Mouse (Mus musculus) cerebellum, adult 2 months (tissue): ENCODE measurements around the gene Gbf1.

ENCODE experiments used
- CTCF ChIP-seq: fragments of 200-500 bp; IDR thresholded peaks from 2 replicates; pipeline ENCODE4 v1.5.1; 2011; ENCODE audit warnings: low read depth, mild to moderate bottlenecking, control low read depth, low read length, moderate library complexity, borderline replicate concordance; ENCODE audit not compliant: insufficient read depth
- POLR2A ChIP-seq: fragments of 200-500 bp; IDR thresholded peaks from 2 replicates; pipeline ENCODE4 v1.6.1; 2011; ENCODE audit warnings: low read length, control low read depth, borderline replicate concordance; ENCODE audit not compliant: insufficient read depth

DNA sequence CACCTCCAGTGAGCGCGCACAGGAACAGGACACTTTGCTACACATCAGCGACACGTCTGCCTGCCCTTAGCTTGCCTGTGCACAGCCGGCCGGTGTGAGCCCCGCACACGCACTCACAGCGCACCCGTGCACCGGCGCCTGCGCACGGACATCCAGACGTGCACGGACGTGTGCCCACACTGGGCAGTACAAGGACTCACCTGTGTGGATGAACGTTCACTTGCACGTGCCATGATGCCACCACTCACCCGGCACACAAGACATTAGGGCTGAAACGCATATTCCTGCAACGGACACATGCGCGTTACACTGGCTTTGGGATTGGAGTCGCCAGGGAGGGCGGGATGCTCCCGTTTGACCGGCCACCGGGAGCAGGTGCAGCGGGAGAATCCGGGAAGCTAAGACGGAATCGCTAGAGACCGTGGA lies 152.6 kb downstream of the Gbf1 start:
- no peak for TF ChIP-seq CTCF
- no peak for TF ChIP-seq POLR2A
